Mouse (Mus musculus): Measurements from ENCODE around the gene Gm20388.

- TF ChIP-seq TAL1 (IDR thresholded peaks at IDR 0.05; ENCODE audit: low read length) (no peak), GATA1 (IDR thresholded peaks at IDR 0.05; ENCODE audit: low read length) (peak; percentile 13; the same call in 1 of the 2 replicates)
Measured at GRCm38 (mm10) chr8:120094801-120095200, 184.2 kb downstream of the Gm20388 start.

All from erythroblast, embryonic 14.5 days (primary cell).